Mouse (Mus musculus) right cerebral cortex, postnatal 36 days (tissue): ENCODE measurements around the gene Galnt18.

Source experiments
- DNase-seq, 2 experiments: peaks; one replicate each; pipeline ENCODE4 v3.0.0; 2022; ENCODE audit warnings: low spot score in 2 of 2, mixed read lengths in 1 of 2

The Galnt18 gene

GRCm38 (mm10) chr7:111483896-111484295 is 295.9 kb downstream of the Galnt18 start:
- no peak for DNase-seq

GRCm38 (mm10) chr7:111483321-111483720 is 296.5 kb downstream of the Galnt18 start:
- DNase-seq, result no peak

GRCm38 (mm10) chr7:111467715-111468114 is 312.1 kb downstream of the Galnt18 start:
- no peak for DNase-seq

GRCm38 (mm10) chr7:111466720-111467119 is 313.1 kb downstream of the Galnt18 start:
- DNase-seq, result no peak

GRCm38 (mm10) chr7:111466121-111466520 is 313.7 kb downstream of the Galnt18 start:
- DNase-seq, result no peak

GRCm38 (mm10) chr7:111459716-111460115 is 320.1 kb downstream of the Galnt18 start:
- no peak for DNase-seq

GRCm38 (mm10) chr7:111456007-111456406 is 323.8 kb downstream of the Galnt18 start:
- no peak for DNase-seq

GRCm38 (mm10) chr7:111455541-111455940 is 324.2 kb downstream of the Galnt18 start:
- no peak for DNase-seq

GRCm38 (mm10) chr7:111452000-111452399 is 327.8 kb downstream of the Galnt18 start:
- DNase-seq, result no peak

- no peak for DNase-seq
These were observed 329.3 kb downstream of the Galnt18 start for GRCm38 (mm10) chr7:111450286-111451095.

- no peak for DNase-seq
These were observed 346.6 kb downstream of the Galnt18 start for GRCm38 (mm10) chr7:111433173-111433572.

- DNase-seq, result no peak
These were observed 352.4 kb downstream of the Galnt18 start for GRCm38 (mm10) chr7:111427392-111427791.
